11 mouse cellular contexts compared by ENCODE assay signal in the genomic region with DNA sequence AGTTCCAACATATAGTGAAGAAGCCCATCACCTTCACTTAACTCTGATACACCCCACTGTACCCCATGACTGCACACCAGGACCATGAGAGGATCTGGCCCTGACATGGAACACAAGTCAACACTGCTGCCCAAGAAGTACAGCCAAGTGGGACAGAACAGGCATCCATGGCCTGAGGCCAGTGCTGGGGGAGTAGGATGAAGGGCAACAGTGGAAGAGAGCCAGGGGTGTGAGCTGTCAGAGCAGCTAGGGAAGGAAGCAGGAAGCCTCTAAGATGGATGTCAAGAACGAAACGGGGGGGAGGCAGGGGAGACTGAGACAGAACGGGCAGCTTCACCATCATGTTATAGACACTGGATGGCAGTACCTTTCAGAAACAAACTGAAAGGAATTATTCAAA. TPM values are rescaled to one million over a fixed set of nuclear protein-coding genes. Genes with fewer than 3 reads are reported as not detected.
DNase-seq lines count a peak whose midpoint lies in the region; ATAC-seq lines count a peak whose summit lies in the region.
"Had no signal": no experiment of that assay in that cellular context is flagged by ENCODE, and none has a peak within 500 bp of the region (broad histone marks: within the 10 kb centered on the region; RNA-seq: fewer than 3 reads in every experiment).

No protein-coding gene starts in this region.

- no peak overlapping the region for H3K9ac ChIP-seq in heart, embryonic 11.5 days (ENCODE audit: low read depth, low read length)
- no peak overlapping the region for H3K9ac ChIP-seq in midbrain, embryonic 13.5 days (replicated peaks)
- H3K9ac ChIP-seq: forebrain, postnatal 0 days; liver, embryonic 13.5 days had no signal

- intact Hi-C loops in heart, postnatal 10 days (cut with DNase I), result loop anchor here (5.0 kb wide), 1 partner anchor 51 kb away; a partner anchor contains a TSS

- no peaks in the 10 kb centered on the region for H3K4me1 ChIP-seq in heart, embryonic 11.5 days (ENCODE audit: control insufficient read depth, insufficient read depth, low read length)
- no peaks in the 10 kb centered on the region for H3K4me1 ChIP-seq in midbrain, embryonic 13.5 days (replicated peaks)
- H3K4me1 ChIP-seq: liver, embryonic 13.5 days had no signal

- no peaks in the 10 kb centered on the region for H3K27me3 ChIP-seq in heart, embryonic 11.5 days (ENCODE audit: control insufficient read depth, insufficient read depth, low read length)
- H3K27me3 ChIP-seq in midbrain, embryonic 13.5 days, result no peaks in the 10 kb centered on the region
- H3K27me3 ChIP-seq: liver, embryonic 13.5 days had no signal

- no peak overlapping the region for H3K27ac ChIP-seq in heart, embryonic 11.5 days (ENCODE audit: low read depth, low read length)
- H3K27ac ChIP-seq in midbrain, embryonic 13.5 days, result no peak overlapping the region
- H3K27ac ChIP-seq: kidney, postnatal 0 days; liver, embryonic 13.5 days had no signal

- ATAC-seq in heart, embryonic 11.5 days (replicated peaks; ENCODE audit: insufficient number of reproducible peaks, low FRiP score, low TSS enrichment), result no peak
- no peak for ATAC-seq in megakaryocyte progenitor cell, adult 5-6 weeks (replicated peaks; ENCODE audit: poor library complexity)
- no peak for ATAC-seq in midbrain, embryonic 13.5 days
- ATAC-seq: forebrain, postnatal 0 days had no signal

- no peak overlapping the region for H3K4me3 ChIP-seq in heart, embryonic 11.5 days (ENCODE audit: low read depth, low read length)
- H3K4me3 ChIP-seq in midbrain, embryonic 13.5 days (replicated peaks), result no peak overlapping the region
- H3K4me3 ChIP-seq: liver, embryonic 13.5 days had no signal

- WGBS in heart, embryonic 11.5 days (ENCODE audit: insufficient replicate concordance), result 88% methylated on average over 3 of the region's 3 CpGs
- WGBS in midbrain, embryonic 13.5 days, result 91% methylated on average over 3 of the region's 3 CpGs

- no peak overlapping the region for H3K4me2 ChIP-seq in heart, embryonic 11.5 days
- no peak overlapping the region for H3K4me2 ChIP-seq in midbrain, embryonic 13.5 days (replicated peaks)
- H3K4me2 ChIP-seq: liver, embryonic 13.5 days had no signal

- peaks cover 12% of the 10 kb centered on the region for H3K36me3 ChIP-seq in heart, embryonic 11.5 days (ENCODE audit: control insufficient read depth, insufficient read depth, low read length)
- H3K36me3 ChIP-seq in midbrain, embryonic 13.5 days, result peaks cover 63% of the 10 kb centered on the region

- DNase-seq in heart, postnatal 10 days, result peak; percentile 20 to 31
- peak; percentile 9 to 25 for DNase-seq in urinary bladder, postnatal 36 days (ENCODE audit: low spot score in 2 of 2)
- no peak for DNase-seq in urinary bladder, adult 2 months (ENCODE audit: low spot score)
- peak; percentile 69 to 81 for DNase-seq in cerebellum, postnatal 10 days
- DNase-seq: forebrain, postnatal 0 days; liver, embryonic 13.5 days; thymus, adult 2 months had no signal

- H3K9me3 ChIP-seq in heart, embryonic 11.5 days (replicated peaks; ENCODE audit: control insufficient read depth, low read length), result no peaks in the 10 kb centered on the region
- H3K9me3 ChIP-seq in midbrain, embryonic 13.5 days, result no peaks in the 10 kb centered on the region
- H3K9me3 ChIP-seq: liver, embryonic 13.5 days had no signal

RNA-seq across cellular contexts. Expression of a gene that starts 45.7 kb away (rescaled TPM):
- total RNA-seq in heart, postnatal 10 days (2021), result 1 to 10 TPM; 4.1 to 4.6 TPM
- 2.5 and 3.2 TPM in 2 replicates for polyA plus RNA-seq in heart, embryonic 11.5 days (2014; fragmentation: Nextera tagmentation; extraction: Ambion mirVana)
- polyA plus RNA-seq in urinary bladder, adult 2 months (2012; rRNA removed), result 3.3 and 4.7 TPM in 2 replicates
- total RNA-seq in megakaryocyte progenitor cell, adult 5-6 weeks (2015), result not detected in 2 replicates
- not detected in 2 replicates for total RNA-seq in megakaryocyte progenitor cell, adult 5-6 weeks (2017)
- 4.6 and 10.6 TPM in 2 replicates for polyA plus RNA-seq in midbrain, embryonic 13.5 days (2015; fragmentation: Nextera tagmentation; extraction: Ambion mirVana)

RNA-seq across cellular contexts. Expression of a gene that starts 51.5 kb away (rescaled TPM):
- total RNA-seq in heart, postnatal 10 days (2021), result 10 to 100 TPM; 10.9 to 12.7 TPM
- polyA plus RNA-seq in heart, embryonic 11.5 days (2014; fragmentation: Nextera tagmentation; extraction: Ambion mirVana), result 11.3 and 18.2 TPM in 2 replicates
- polyA plus RNA-seq in urinary bladder, adult 2 months (2012; rRNA removed), result 59.8 and 62.9 TPM in 2 replicates
- total RNA-seq in megakaryocyte progenitor cell, adult 5-6 weeks (2015), result 28.0 and 32.7 TPM in 2 replicates
- total RNA-seq in megakaryocyte progenitor cell, adult 5-6 weeks (2017), result 30.7 and 49.6 TPM in 2 replicates
- polyA plus RNA-seq in midbrain, embryonic 13.5 days (2015; fragmentation: Nextera tagmentation; extraction: Ambion mirVana), result 14.8 and 16.3 TPM in 2 replicates
